Mouse (Mus musculus) liver, embryonic 14.5 days (tissue): Measurements from ENCODE around the gene Hist2h2aa1. TPM values are rescaled to one million over a fixed set of nuclear protein-coding genes. Genes with fewer than 3 reads are reported as not detected.
"Not testable (repeated sequence)": the region's sequence is repeated elsewhere in the genome, so short reads cannot be mapped to it uniquely, and the experiment has no call there.

Experiments
- ATAC-seq: fragments of 200-750 bp; cut with Nextera tagmentation; 2 replicates; pipeline ENCODE4 v1.8.0; 2017; ENCODE audit warnings: moderate number of reproducible peaks, mild to moderate bottlenecking, moderate library complexity; ENCODE audit not compliant: insufficient read depth
- DNase-seq, 3 experiments: peaks; one replicate each; pipeline ENCODE4 v3.0.0-alpha.2; 2012 to 2013; ENCODE audit warnings: low read depth in 3 of 3, low spot score in 3 of 3
- H3K27ac ChIP-seq: fragments of 300-500 bp; sonication (generic); 2 replicates; pipeline ENCODE4 v1.5.1; 2014; ENCODE audit warnings: moderate library complexity, mild to moderate bottlenecking, control low read depth, inconsistent platforms
- H3K27me3 ChIP-seq: fragments of 300-500 bp; sonication (generic); 2 replicates; pipeline ENCODE4 v1.6.1; 2014; ENCODE audit warnings: mild to moderate bottlenecking, low read length, moderate library complexity; ENCODE audit not compliant: control insufficient read depth, insufficient read depth
- H3K36me3 ChIP-seq: fragments of 300-500 bp; sonication (generic); replicated peaks from 2 replicates; pipeline ENCODE4 v1.6.1; 2014; ENCODE audit warnings: low read depth; ENCODE audit not compliant: control insufficient read depth, insufficient read depth
- H3K4me1 ChIP-seq, 2 experiments: fragments of 200-500 bp in 1 of 2; fragments of 300-500 bp in 1 of 2; sonication (generic) in 1 of 2; replicated peaks; 2 replicates each; pipeline ENCODE4 v1.6.1; 2012 to 2014; ENCODE audit warnings: antibody characterized with exemption in 1 of 2, inconsistent platforms in 1 of 2, low read length in 1 of 2; ENCODE audit not compliant: control insufficient read depth in 2 of 2, insufficient read depth in 2 of 2
- H3K4me2 ChIP-seq: fragments of 300-500 bp; sonication (generic); 2 replicates; pipeline ENCODE4 v1.6.1; 2014; ENCODE audit warnings: low read depth, mild to moderate bottlenecking, control low read depth, moderate library complexity
- H3K4me3 ChIP-seq, 2 experiments: fragments of 200-500 bp in 1 of 2; fragments of 300-500 bp in 1 of 2; sonication (generic) in 1 of 2; 2 replicates each; pipeline ENCODE4 v1.5.1; 2012 to 2014; ENCODE audit warnings: low read depth in 2 of 2, low read length in 2 of 2, mild to moderate bottlenecking in 2 of 2, control low read depth in 1 of 2, inconsistent platforms in 1 of 2, moderate library complexity in 1 of 2; ENCODE audit not compliant: insufficient read depth in 1 of 2
- H3K9ac ChIP-seq: fragments of 300-500 bp; sonication (generic); replicated peaks from 2 replicates; pipeline ENCODE4 v1.6.1; 2014; ENCODE audit warnings: mild to moderate bottlenecking, control low read depth, moderate library complexity
- H3K9me3 ChIP-seq: fragments of 300-500 bp; sonication (generic); 2 replicates; pipeline ENCODE4 v1.6.1; 2016; ENCODE audit warnings: low read length, mixed read lengths; ENCODE audit not compliant: control insufficient read depth
- CTCF ChIP-seq: IDR thresholded peaks from 2 replicates; pipeline ENCODE4 v1.5.1; 2016; ENCODE audit warnings: antibody characterized with exemption, low read depth, control low read depth
- EP300 ChIP-seq: IDR thresholded peaks from 2 replicates; pipeline ENCODE4 v1.6.1; 2016; ENCODE audit warnings: antibody characterized with exemption, low read depth
- WGBS: fragments of 180-500 bp; shearing (Covaris S2); extraction: QIAGEN DNeasy Blood & Tissue Kit; methylation state at CpG from one replicate; pipeline ENCODE4 v1.1.7; 2014; ENCODE audit not compliant: insufficient replicate concordance; 5-methylcytosine and 5-hydroxymethylcytosine counted together
- polyA plus RNA-seq, 2 experiments: library from polyadenylated mRNA; depleted of rRNA in 1 of 2; stranded (reverse) in 1 of 2; unstranded in 1 of 2; fragments of >200 nt; fragmentation: Nextera tagmentation in 1 of 2; extraction: Ambion mirVana in 1 of 2; gene quantifications; 2 replicates each; pipeline versions ENCODE4 v1.2.1 to v1.2.3; 2012 to 2014

Hist2h2aa1 gene
- polyA plus RNA-seq (2012; rRNA removed), result 45.7 and 46.3 TPM in 2 replicates
- 32.0 TPM in 2 replicates for polyA plus RNA-seq (2014; fragmentation: Nextera tagmentation; extraction: Ambion mirVana)

DNA sequence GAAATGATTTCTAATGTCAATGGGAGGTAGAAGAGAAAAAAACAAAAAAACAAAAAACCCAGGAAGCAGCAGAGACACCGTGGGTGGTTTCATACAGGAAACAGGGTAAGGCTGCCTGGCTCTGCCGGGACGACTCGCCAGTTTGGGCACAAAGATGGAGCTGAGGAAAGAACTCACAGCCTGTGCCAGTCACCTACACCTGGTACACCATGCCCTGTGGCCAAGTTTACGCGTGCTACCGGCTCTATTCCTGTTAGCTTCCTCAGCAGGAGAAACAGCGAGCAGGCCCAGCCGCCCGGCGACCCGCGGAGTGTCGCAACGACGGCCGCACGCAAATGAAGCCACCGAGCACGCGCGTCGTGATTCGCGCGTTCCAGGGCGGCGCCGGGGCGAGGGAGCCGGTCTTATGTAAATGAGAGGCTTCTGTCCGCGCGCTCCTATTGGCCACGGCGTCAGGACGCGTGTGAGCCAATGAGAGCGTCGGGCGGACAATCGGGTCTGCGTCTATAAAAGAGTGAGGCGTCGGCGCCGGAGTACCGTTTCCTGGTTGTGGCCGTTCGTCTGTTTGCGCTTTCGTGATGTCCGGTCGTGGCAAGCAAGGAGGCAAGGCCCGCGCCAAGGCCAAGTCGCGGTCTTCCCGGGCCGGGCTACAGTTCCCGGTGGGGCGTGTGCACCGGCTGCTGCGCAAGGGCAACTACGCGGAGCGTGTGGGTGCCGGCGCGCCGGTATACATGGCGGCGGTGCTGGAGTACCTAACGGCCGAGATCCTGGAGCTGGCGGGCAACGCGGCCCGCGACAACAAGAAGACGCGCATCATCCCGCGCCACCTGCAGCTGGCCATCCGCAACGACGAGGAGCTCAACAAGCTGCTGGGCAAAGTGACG, at the start of gene Hist2h2aa1:
Gene Hist2h2aa1, plus strand, starts transcription at position 495 of the 884 bp plus-strand sequence.
- H3K4me2 ChIP-seq, result peak within 1 kb of the TSS; percentile 95
- ATAC-seq, result peak; percentile 67
- peak within 1 kb of the TSS; percentile 71 to 100 for H3K4me3 ChIP-seq
- not testable (repeated sequence) for H3K36me3 ChIP-seq, H3K27me3 ChIP-seq, H3K9me3 ChIP-seq
- H3K9ac ChIP-seq, result peak within 1 kb of the TSS; percentile 99
- peaks cover 30 to 41% of the 10 kb centered on the region in 2 experiments for H3K4me1 ChIP-seq
- peak within 1 kb of the TSS; percentile 99 for H3K27ac ChIP-seq
- under 1% methylated on average over 19 of the region's 88 CpGs for WGBS
- DNase-seq, result peak in 1 of 3 experiments; percentile 61
- TF ChIP-seq EP300, result peak; percentile 31

DNA sequence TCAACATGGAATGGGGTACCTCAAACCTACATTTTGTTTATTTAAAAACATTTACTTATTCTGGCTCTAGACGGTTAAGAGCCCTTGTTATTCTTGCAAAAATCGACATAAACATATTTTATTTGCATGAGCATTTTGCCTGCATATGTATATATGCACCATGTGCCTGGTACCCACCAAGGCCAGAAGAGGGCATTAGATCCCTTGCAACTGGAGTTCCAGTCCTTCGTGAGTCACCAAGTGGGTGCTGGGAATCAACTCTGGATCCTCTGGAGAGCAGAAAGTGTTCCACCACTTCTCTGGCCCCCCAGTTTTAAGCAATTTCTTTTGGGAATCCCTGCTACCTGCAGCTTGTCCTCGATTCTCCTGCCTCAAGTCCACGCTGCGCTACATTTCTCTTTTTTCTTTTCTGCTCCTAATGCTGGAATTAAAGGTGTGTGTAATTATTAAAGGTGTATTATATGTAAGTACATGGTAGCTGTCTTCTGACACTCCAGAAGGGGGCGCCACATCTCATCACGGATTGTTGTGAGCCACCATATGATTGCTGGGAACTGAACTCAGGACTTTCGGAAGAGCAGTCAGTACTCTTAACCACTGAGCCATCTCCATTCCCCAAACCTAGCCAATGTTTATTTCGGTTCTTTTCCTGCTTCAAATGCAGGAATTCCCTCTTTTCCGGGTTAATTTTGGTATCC, 49.5 kb upstream of the Hist2h2aa1 start:
- no peak overlapping the region; a peak in 1 of 4 replicates for H3K4me3 ChIP-seq
- no peak overlapping the region for H3K9ac ChIP-seq
- H3K4me1 ChIP-seq, result peaks cover 13 to 22% of the 10 kb centered on the region in 2 experiments
- no peaks in the 10 kb centered on the region; the same call in 1 of the 2 replicates for H3K27me3 ChIP-seq
- DNase-seq, result no peak
- H3K36me3 ChIP-seq, result no peaks in the 10 kb centered on the region
- no peaks in the 10 kb centered on the region for H3K9me3 ChIP-seq
- H3K27ac ChIP-seq, result no peak overlapping the region
- TF ChIP-seq CTCF, result peak; percentile 27
- TF ChIP-seq EP300, result no peak
- WGBS, result 88% methylated on average over 11 of the region's 11 CpGs
- ATAC-seq, result no peak
- H3K4me2 ChIP-seq, result peak overlapping the region; percentile 97

DNA sequence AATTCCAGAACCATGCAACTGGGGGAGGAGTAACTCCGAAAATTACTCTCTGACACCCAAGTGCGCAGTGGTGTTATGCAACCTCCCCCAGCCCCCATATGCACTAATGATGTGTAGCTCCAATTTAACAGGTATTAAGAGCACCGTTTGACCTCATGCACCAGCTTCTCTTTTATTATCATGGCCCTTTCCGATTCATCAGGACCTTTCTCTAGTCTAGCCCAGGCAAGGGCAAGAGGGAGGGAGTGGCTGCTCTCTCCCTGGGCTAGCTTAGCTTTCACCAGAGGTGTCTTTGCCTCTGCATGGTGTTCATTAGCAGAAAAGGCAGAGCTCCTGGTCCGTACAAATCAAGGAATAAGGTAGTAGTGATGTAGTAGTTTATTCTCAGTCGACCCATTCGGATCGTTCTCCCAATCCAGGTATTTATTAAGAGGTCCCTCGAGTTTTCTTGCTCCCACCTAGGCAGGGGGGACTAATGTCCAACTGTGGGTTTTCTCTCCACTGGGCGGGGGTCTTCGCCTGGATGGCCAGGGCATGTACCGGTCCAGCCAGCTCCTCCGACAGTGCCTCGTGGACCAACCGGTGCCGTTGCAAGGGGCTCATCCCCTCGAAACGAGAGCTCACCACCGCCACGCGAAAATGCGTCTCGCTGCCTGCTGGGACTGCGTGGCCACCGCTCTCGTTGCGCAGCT, 48.7 kb upstream of the Hist2h2aa1 start:
- peak overlapping the region; percentile 64 to 70 for H3K4me3 ChIP-seq
- peak overlapping the region; percentile 77 for H3K27ac ChIP-seq
- H3K27me3 ChIP-seq, result no peaks in the 10 kb centered on the region; the same call in 1 of the 2 replicates
- no peaks in the 10 kb centered on the region for H3K9me3 ChIP-seq
- peaks cover 13 to 22% of the 10 kb centered on the region in 2 experiments for H3K4me1 ChIP-seq
- WGBS, result 17% methylated on average over 27 of the region's 27 CpGs
- DNase-seq, result no peak
- no peak for ATAC-seq
- TF ChIP-seq CTCF, result no peak; the same call in 1 of the 2 replicates
- no peak for TF ChIP-seq EP300
- H3K9ac ChIP-seq, result peak overlapping the region; percentile 94
- H3K4me2 ChIP-seq, result peak overlapping the region; percentile 97
- no peaks in the 10 kb centered on the region for H3K36me3 ChIP-seq

- H3K9ac ChIP-seq, result peak overlapping the region; percentile 94
- no peaks in the 10 kb centered on the region; the same call in 1 of the 2 replicates for H3K27me3 ChIP-seq
- peak overlapping the region; percentile 77 for H3K27ac ChIP-seq
- H3K36me3 ChIP-seq, result no peaks in the 10 kb centered on the region
- H3K9me3 ChIP-seq, result no peaks in the 10 kb centered on the region
- DNase-seq (peak; percentile 74 to 76 (median 75)), ATAC-seq (peak; percentile 90)
- H3K4me3 ChIP-seq, result peak overlapping the region; percentile 64 to 70
- peak overlapping the region; percentile 97 for H3K4me2 ChIP-seq
- peak; percentile 35; the same call in 1 of the 2 replicates for TF ChIP-seq CTCF
- no peak for TF ChIP-seq EP300
- H3K4me1 ChIP-seq, result peaks cover 13 to 22% of the 10 kb centered on the region in 2 experiments
- WGBS, result under 1% methylated on average over 50 of the region's 50 CpGs
Observed at GRCm38 (mm10) chr3:96197129-96197749, 48.1 kb upstream of the Hist2h2aa1 start.
